Mouse (Mus musculus) MEL (cell line): ENCODE measurements around the gene Otoa. TPM values are rescaled to one million over a fixed set of nuclear protein-coding genes. Genes with fewer than 3 reads are reported as not detected.

Experiments used
- DNase-seq: peaks from one replicate; pipeline ENCODE4 v3.0.0; 2011; ENCODE audit warnings: low read depth, low spot score
- H3K27ac ChIP-seq: 2 replicates; pipeline ENCODE4 v1.5.1; 2012; ENCODE audit warnings: low read depth, mild to moderate bottlenecking, control low read depth, low read length, moderate library complexity; ENCODE audit not compliant: control insufficient read depth
- H3K27me3 ChIP-seq, 2 experiments: fragments of 150-350 bp in 1 of 2; sonication (generic) in 1 of 2; 2 replicates each; pipeline ENCODE4 v1.6.1; 2012; ENCODE audit warnings: low read length in 2 of 2, mild to moderate bottlenecking in 2 of 2, improper control_type of control experiment in 1 of 2, moderate library complexity in 1 of 2; ENCODE audit not compliant: insufficient read depth in 2 of 2, control insufficient read depth in 1 of 2
- H3K36me3 ChIP-seq, 2 experiments: 2 replicates each; pipeline ENCODE4 v1.6.1; 2012 to 2014; ENCODE audit warnings: low read length in 2 of 2, improper control_type of control experiment in 1 of 2, inconsistent platforms in 1 of 2, mild to moderate bottlenecking in 1 of 2; ENCODE audit not compliant: insufficient read depth in 2 of 2, control insufficient read depth in 1 of 2
- H3K4me1 ChIP-seq, 2 experiments: fragments of 150-350 bp in 1 of 2; sonication (generic) in 1 of 2; 2 replicates each; pipeline ENCODE4 v1.6.1; 2012; ENCODE audit warnings: low read length in 2 of 2, improper control_type of control experiment in 1 of 2, mild to moderate bottlenecking in 1 of 2; ENCODE audit not compliant: insufficient read depth in 2 of 2, control insufficient read depth in 1 of 2
- H3K4me3 ChIP-seq, 2 experiments: fragments of 150-350 bp in 1 of 2; sonication (generic) in 1 of 2; 2 replicates each; pipeline ENCODE4 v1.5.1; 2012; ENCODE audit warnings: low read depth in 2 of 2, low read length in 2 of 2, mild to moderate bottlenecking in 2 of 2, moderate library complexity in 2 of 2, control low read depth in 1 of 2, improper control_type of control experiment in 1 of 2; ENCODE audit not compliant: control insufficient read depth in 1 of 2, insufficient read depth in 1 of 2
- H3K79me2 ChIP-seq: 2 replicates; pipeline ENCODE4 v1.6.1; 2012; ENCODE audit warnings: mild to moderate bottlenecking, low read length, moderate library complexity; ENCODE audit not compliant: control insufficient read depth, poor library complexity, insufficient read depth
- H3K9ac ChIP-seq: 2 replicates; pipeline ENCODE4 v1.6.1; 2012; ENCODE audit warnings: low read depth, mild to moderate bottlenecking, control low read depth, low read length, moderate library complexity; ENCODE audit not compliant: control insufficient read depth, poor library complexity, severe bottlenecking
- H3K9me3 ChIP-seq: fragments of 150-350 bp; sonication (generic); replicated peaks from 2 replicates; pipeline ENCODE4 v1.6.1; 2012; ENCODE audit warnings: mild to moderate bottlenecking, low read length, improper control_type of control experiment, moderate library complexity; ENCODE audit not compliant: insufficient read depth
- BHLHE40 ChIP-seq: IDR thresholded peaks from 2 replicates; pipeline ENCODE4 v1.6.1; 2012; ENCODE audit warnings: low read depth, mild to moderate bottlenecking, inconsistent platforms, low read length, improper control_type of control experiment, borderline replicate concordance
- CHD1 ChIP-seq: IDR thresholded peaks from 2 replicates; pipeline ENCODE4 v1.6.1; 2012; ENCODE audit warnings: low read depth, mild to moderate bottlenecking, inconsistent platforms, low read length, improper control_type of control experiment
- CHD2 ChIP-seq: IDR thresholded peaks from 2 replicates; pipeline ENCODE4 v1.6.1; 2011; ENCODE audit warnings: low read length, improper control_type of control experiment
- CTCF ChIP-seq, 3 experiments: IDR thresholded peaks in 2 of 3; conservative IDR thresholded peaks in 1 of 3; 2 replicates each; pipeline ENCODE4 v1.5.1; 2011 to 2012; ENCODE audit warnings: low read length in 3 of 3, low read depth in 2 of 3, mild to moderate bottlenecking in 2 of 3, improper control_type of control experiment in 1 of 3, inconsistent platforms in 1 of 3, mixed read lengths in 1 of 3, moderate library complexity in 1 of 3; ENCODE audit not compliant: control insufficient read depth in 1 of 3, insufficient read depth in 1 of 3, poor library complexity in 1 of 3, severe bottlenecking in 1 of 3
- E2F4 ChIP-seq: IDR thresholded peaks from 2 replicates; pipeline ENCODE4 v1.6.1; 2011; ENCODE audit warnings: low read depth, low read length, improper control_type of control experiment, borderline replicate concordance
- ELF1 ChIP-seq: IDR thresholded peaks from 2 replicates; pipeline ENCODE4 v1.6.1; 2014; ENCODE audit warnings: low read depth, mild to moderate bottlenecking, inconsistent platforms, low read length, improper control_type of control experiment, moderate library complexity
- ETS1 ChIP-seq: IDR thresholded peaks from 2 replicates; pipeline ENCODE4 v1.6.1; 2012; ENCODE audit warnings: low read depth, mild to moderate bottlenecking, inconsistent platforms, low read length, improper control_type of control experiment, moderate library complexity
- GABPA ChIP-seq: IDR thresholded peaks from 2 replicates; pipeline ENCODE4 v1.6.1; 2012; ENCODE audit warnings: low read depth, mild to moderate bottlenecking, inconsistent platforms, low read length, improper control_type of control experiment, moderate library complexity
- KAT2A ChIP-seq: conservative IDR thresholded peaks from 2 replicates; pipeline ENCODE4 v1.6.1; 2012; ENCODE audit warnings: low read depth, low read length, improper control_type of control experiment, inconsistent platforms
- MAFK ChIP-seq: IDR thresholded peaks from 2 replicates; pipeline ENCODE4 v1.6.1; 2011; ENCODE audit warnings: low read depth, mild to moderate bottlenecking, low read length, improper control_type of control experiment, borderline replicate concordance
- MAX ChIP-seq: IDR thresholded peaks from 2 replicates; pipeline ENCODE4 v1.6.1; 2011; ENCODE audit warnings: low read length, improper control_type of control experiment
- MYB ChIP-seq: IDR thresholded peaks from 2 replicates; pipeline ENCODE4 v1.6.1; 2011; ENCODE audit warnings: mild to moderate bottlenecking, low read depth, low read length, improper control_type of control experiment
- NRF1 ChIP-seq: IDR thresholded peaks from 2 replicates; pipeline ENCODE4 v1.6.1; 2014; ENCODE audit warnings: low read depth, mild to moderate bottlenecking, inconsistent platforms, low read length, improper control_type of control experiment, moderate library complexity; ENCODE audit not compliant: poor library complexity, insufficient read depth, severe bottlenecking
- POLR2A ChIP-seq, 2 experiments: IDR thresholded peaks; 2 replicates each; pipeline ENCODE4 v1.6.1; 2011 to 2012; ENCODE audit warnings: low read length in 2 of 2, mild to moderate bottlenecking in 2 of 2, control low read depth in 1 of 2, improper control_type of control experiment in 1 of 2, low read depth in 1 of 2, moderate library complexity in 1 of 2; ENCODE audit not compliant: control insufficient read depth in 1 of 2, insufficient read depth in 1 of 2, poor library complexity in 1 of 2
- POLR2AphosphoS2 ChIP-seq: IDR thresholded peaks from 2 replicates; pipeline ENCODE4 v1.6.1; 2011; ENCODE audit warnings: low read length, improper control_type of control experiment
- POLR2AphosphoS5 ChIP-seq: IDR thresholded peaks from 2 replicates; pipeline ENCODE4 v1.6.1; 2012; ENCODE audit warnings: low read depth, borderline replicate concordance, mild to moderate bottlenecking, inconsistent platforms, low read length, moderate library complexity, mixed read lengths
- SMC3 ChIP-seq: IDR thresholded peaks from 2 replicates; pipeline ENCODE4 v1.6.1; 2011; ENCODE audit warnings: low read depth, low read length, improper control_type of control experiment
- USF1 ChIP-seq: IDR thresholded peaks from 2 replicates; pipeline ENCODE4 v1.6.1; 2014; ENCODE audit warnings: low read depth, mild to moderate bottlenecking, inconsistent platforms, low read length, improper control_type of control experiment, moderate library complexity
- USF2 ChIP-seq, 2 experiments: IDR thresholded peaks; 2 replicates each; pipeline ENCODE4 v1.6.1; 2011 to 2012; ENCODE audit warnings: improper control_type of control experiment in 2 of 2, low read length in 2 of 2, borderline replicate concordance in 1 of 2, inconsistent platforms in 1 of 2, low read depth in 1 of 2, mild to moderate bottlenecking in 1 of 2; ENCODE audit not compliant: insufficient read depth in 1 of 2
- ZKSCAN1 ChIP-seq: IDR thresholded peaks from 2 replicates; pipeline ENCODE4 v1.6.1; 2012; ENCODE audit warnings: low read depth, mild to moderate bottlenecking, inconsistent platforms, low read length, improper control_type of control experiment, moderate library complexity
- ZNF384 ChIP-seq: IDR thresholded peaks from 2 replicates; pipeline ENCODE4 v1.6.1; 2012; ENCODE audit warnings: low read depth, mild to moderate bottlenecking, inconsistent platforms, low read length, improper control_type of control experiment
- polyA plus RNA-seq, 2 experiments: library from polyadenylated mRNA; stranded (reverse) in 1 of 2; unstranded in 1 of 2; fragments of >175 nt in 1 of 2; fragments of >200 nt in 1 of 2; gene quantifications; 2 replicates each; pipeline versions ENCODE4 v1.2.1 to v1.2.4; 2012; ENCODE audit warnings: low replicate concordance in 2 of 2, low read depth in 1 of 2; ENCODE audit not compliant: insufficient read length in 2 of 2, insufficient read depth in 1 of 2, missing spikeins in 1 of 2
- total RNA-seq: library from RNA; depleted of rRNA; stranded (reverse); fragments of 300-350 nt; gene quantifications from 2 replicates; pipeline ENCODE4 v1.2.3, GENCODE M21; 2012

Otoa gene
- total and polyA plus RNA-seq, 3 experiments, result 0.04 to 0.23 TPM; not detected in 1

- H3K9me3 ChIP-seq, result no peaks in the 10 kb centered on the region
- H3K79me2 ChIP-seq, result peaks cover 78% of the 10 kb centered on the region
- H3K9ac ChIP-seq, result no peak overlapping the region
- peaks cover 7 to 15% of the 10 kb centered on the region in 2 experiments for H3K4me1 ChIP-seq
- H3K4me3 ChIP-seq, result no peak overlapping the region
- H3K27me3 ChIP-seq, result no peaks in the 10 kb centered on the region
- peaks cover 3 to 21% of the 10 kb centered on the region in 2 experiments for H3K36me3 ChIP-seq
- TF ChIP-seq ZKSCAN1, result no peak
- no peak for TF ChIP-seq USF1
- TF ChIP-seq ELF1, result no peak
- no peak for TF ChIP-seq CTCF (IDR thresholded peaks at IDR 0.05 in 2 of 3, conservative IDR thresholded peaks at IDR 0.05 in 1 of 3; ENCODE audit: control insufficient read depth in 1 of 3, insufficient read depth in 1 of 3, low read depth in 2 of 3, low read length in 3 of 3, poor library complexity in 1 of 3, severe bottlenecking in 1 of 3)
- no peak for TF ChIP-seq MAFK
- no peak for TF ChIP-seq CHD2
- TF ChIP-seq USF2 (IDR thresholded peaks at IDR 0.05; ENCODE audit: borderline replicate concordance in 1 of 2, insufficient read depth in 1 of 2, low read depth in 1 of 2, low read length in 2 of 2), result no peak
- no peak for TF ChIP-seq KAT2A
- TF ChIP-seq ETS1, result no peak
- no peak for TF ChIP-seq NRF1
- no peak for TF ChIP-seq POLR2AphosphoS5
- no peak for TF ChIP-seq POLR2AphosphoS2
- no peak for TF ChIP-seq MAX
- no peak for TF ChIP-seq CHD1
- TF ChIP-seq SMC3, result no peak
- no peak for TF ChIP-seq GABPA
- no peak for TF ChIP-seq E2F4
- TF ChIP-seq MYB, result no peak
- TF ChIP-seq BHLHE40, result no peak
- no peak for TF ChIP-seq POLR2A (IDR thresholded peaks at IDR 0.05; ENCODE audit: control insufficient read depth in 1 of 2, insufficient read depth in 1 of 2, low read depth in 1 of 2, low read length in 2 of 2, poor library complexity in 1 of 2)
- DNase-seq, result no peak
- H3K27ac ChIP-seq, result no peak overlapping the region
Measured at GRCm38 (mm10) chr7:121040595-121040994, 40.9 kb upstream of the Otoa start.

GRCm38 (mm10) chr7:121041989-121042388 is 39.5 kb upstream of the Otoa start:
- no peak overlapping the region for H3K4me3 ChIP-seq
- no peak overlapping the region for H3K9ac ChIP-seq
- peaks cover 70% of the 10 kb centered on the region for H3K79me2 ChIP-seq
- H3K4me1 ChIP-seq, result peaks cover 4 to 9% of the 10 kb centered on the region in 2 experiments
- no peaks in the 10 kb centered on the region for H3K9me3 ChIP-seq
- TF ChIP-seq USF2 (IDR thresholded peaks at IDR 0.05; ENCODE audit: borderline replicate concordance in 1 of 2, insufficient read depth in 1 of 2, low read depth in 1 of 2, low read length in 2 of 2), result no peak
- no peak for TF ChIP-seq ZNF384
- no peak for TF ChIP-seq GABPA
- H3K27me3 ChIP-seq, result no peaks in the 10 kb centered on the region
- DNase-seq, result no peak
- peaks cover 3 to 10% of the 10 kb centered on the region in 2 experiments for H3K36me3 ChIP-seq
- no peak overlapping the region for H3K27ac ChIP-seq
